Mouse (Mus musculus) intestine, postnatal 0 days (tissue): ENCODE data around the gene Snx30. TPM values are rescaled to one million over a fixed set of nuclear protein-coding genes. Genes with fewer than 3 reads are reported as not detected.

Experiments used
- ATAC-seq: fragments of 200-750 bp; cut with Nextera tagmentation; 2 replicates; pipeline ENCODE4 v1.8.0; 2017; ENCODE audit warnings: mild to moderate bottlenecking, moderate TSS enrichment, moderate library complexity
- H3K27ac ChIP-seq: fragments of 300-500 bp; sonication (generic); 2 replicates; pipeline ENCODE4 v1.5.1; 2014; ENCODE audit warnings: mild to moderate bottlenecking, low read depth, low read length, moderate library complexity
- H3K27me3 ChIP-seq: fragments of 300-500 bp; sonication (generic); replicated peaks from 2 replicates; pipeline ENCODE4 v1.6.1; 2014; ENCODE audit warnings: low read length, mixed read lengths; ENCODE audit not compliant: control insufficient read depth, insufficient read depth
- H3K36me3 ChIP-seq: fragments of 300-500 bp; sonication (generic); 2 replicates; pipeline ENCODE4 v1.6.1; 2014; ENCODE audit warnings: mild to moderate bottlenecking, moderate library complexity; ENCODE audit not compliant: control insufficient read depth, insufficient read depth
- H3K4me1 ChIP-seq: fragments of 300-500 bp; sonication (generic); replicated peaks from 2 replicates; pipeline ENCODE4 v1.6.1; 2014; ENCODE audit warnings: antibody characterized with exemption, low read length, mixed read lengths; ENCODE audit not compliant: control insufficient read depth, insufficient read depth
- H3K4me2 ChIP-seq: fragments of 300-500 bp; sonication (generic); replicated peaks from 2 replicates; pipeline ENCODE4 v1.6.1; 2014; ENCODE audit warnings: low read depth, mild to moderate bottlenecking, moderate library complexity
- H3K4me3 ChIP-seq: fragments of 300-500 bp; sonication (generic); 2 replicates; pipeline ENCODE4 v1.5.1; 2014; ENCODE audit warnings: low read depth, low read length
- H3K9ac ChIP-seq: fragments of 300-500 bp; sonication (generic); 2 replicates; pipeline ENCODE4 v1.6.1; 2014; ENCODE audit warnings: mild to moderate bottlenecking, low read depth, low read length
- H3K9me3 ChIP-seq: fragments of 300-500 bp; sonication (generic); 2 replicates; pipeline ENCODE4 v1.6.1; 2016; ENCODE audit warnings: mixed run types; ENCODE audit not compliant: control insufficient read depth
- CTCF ChIP-seq: sonication (generic); IDR thresholded peaks from 2 replicates; pipeline ENCODE4 v1.5.1; 2016; ENCODE audit warnings: low read depth, mild to moderate bottlenecking, control low read depth, antibody characterized with exemption, moderate library complexity
- WGBS: fragments of 180-500 bp; shearing (Covaris S2); extraction: QIAGEN DNeasy Blood & Tissue Kit; methylation state at CpG from one replicate; pipeline ENCODE4 v1.1.7; 2014; 5-methylcytosine and 5-hydroxymethylcytosine counted together
- polyA plus RNA-seq: library from polyadenylated mRNA; unstranded; fragments of >200 nt; fragmentation: Nextera tagmentation; extraction: Ambion mirVana; gene quantifications from 2 replicates; pipeline ENCODE4 v1.2.1, GENCODE M21; 2015

Snx30 gene
- polyA plus RNA-seq, 1 experiment from 2014 or later = 5.1 TPM

DNA sequence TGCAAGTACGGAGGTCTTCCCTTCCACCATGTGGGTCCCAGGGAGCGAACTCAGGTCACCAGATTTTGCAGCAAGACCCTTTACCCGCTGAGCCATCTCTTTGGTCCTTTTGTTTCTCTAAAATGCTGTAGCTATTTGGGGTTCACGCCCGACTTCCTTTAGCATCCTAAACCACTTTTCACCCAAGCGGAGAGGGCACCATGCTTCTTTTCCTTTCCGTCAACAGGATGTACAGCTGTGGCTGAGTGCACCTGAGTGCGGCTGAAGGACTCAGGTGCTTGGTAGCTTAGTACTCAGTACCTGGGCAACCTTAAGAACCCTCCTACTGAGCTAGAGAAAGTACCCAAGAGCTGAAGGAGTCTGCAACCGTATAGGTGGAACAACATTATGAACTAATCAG lies 119.4 kb downstream of the Snx30 start:
- Histone ChIP-seq H3K9ac (no peak overlapping the region), H3K4me2 (no peak overlapping the region), H3K4me3 (no peak overlapping the region), H3K27me3 (no peaks in the 10 kb centered on the region), H3K27ac (no peak overlapping the region), H3K9me3 (no peaks in the 10 kb centered on the region), H3K4me1 (no peaks in the 10 kb centered on the region), H3K36me3 (no peaks in the 10 kb centered on the region)
- 89% methylated on average over 9 of the region's 9 CpGs for WGBS
- no peak for TF ChIP-seq CTCF
- no peak for ATAC-seq

DNA sequence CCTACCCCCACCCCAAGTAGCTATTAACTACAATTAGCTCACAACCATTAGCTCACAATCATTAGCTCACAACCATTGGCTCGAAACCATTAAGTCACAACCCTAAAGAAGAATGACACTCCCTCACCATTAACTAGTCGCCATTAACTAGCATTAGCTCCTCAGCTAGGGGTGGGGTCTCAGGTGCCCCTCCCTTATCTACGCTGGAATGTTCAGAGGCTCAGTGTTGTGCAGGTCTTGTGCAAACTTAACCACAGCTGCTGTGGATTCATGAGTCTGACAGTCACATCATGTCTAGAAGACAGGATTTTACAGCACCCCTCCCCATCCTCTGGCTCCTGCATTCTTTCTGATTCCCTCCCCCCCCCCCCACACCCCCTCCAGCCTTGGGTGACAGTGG lies 122.0 kb downstream of the Snx30 start:
- Histone ChIP-seq H3K9me3 (no peaks in the 10 kb centered on the region), H3K27me3 (no peaks in the 10 kb centered on the region), H3K4me2 (no peak overlapping the region), H3K4me1 (no peaks in the 10 kb centered on the region), H3K27ac (no peak overlapping the region), H3K9ac (no peak overlapping the region), H3K36me3 (no peaks in the 10 kb centered on the region), H3K4me3 (no peak overlapping the region)
- no peak for TF ChIP-seq CTCF
- 69% methylated on average over 3 of the region's 3 CpGs for WGBS
- no peak for ATAC-seq

DNA sequence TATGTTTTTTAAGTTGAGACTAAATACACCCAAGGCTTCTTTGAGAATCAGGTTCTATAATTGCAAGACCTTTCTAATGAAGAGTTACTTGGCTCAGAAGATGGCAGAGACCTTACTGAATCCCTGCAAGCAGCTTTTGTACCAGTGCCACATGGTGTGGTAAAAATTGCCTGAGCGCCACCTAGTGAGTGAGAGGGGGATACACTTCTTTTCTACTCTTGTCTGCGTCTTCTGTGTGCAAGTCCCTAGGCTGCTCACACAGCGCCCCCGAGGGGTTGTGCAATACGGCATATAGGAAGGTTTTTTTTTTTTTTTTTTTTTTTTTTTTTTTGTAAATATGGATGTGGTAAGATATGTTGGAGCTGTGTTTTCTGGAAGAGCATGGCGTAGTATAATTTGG lies 122.7 kb downstream of the Snx30 start:
- Histone ChIP-seq H3K9ac (no peak overlapping the region), H3K4me1 (no peaks in the 10 kb centered on the region), H3K4me2 (no peak overlapping the region), H3K36me3 (no peaks in the 10 kb centered on the region), H3K9me3 (no peaks in the 10 kb centered on the region), H3K27me3 (no peaks in the 10 kb centered on the region), H3K27ac (no peak overlapping the region), H3K4me3 (no peak overlapping the region)
- WGBS = 15% methylated on average over 6 of the region's 6 CpGs
- peak; percentile 57; the same call in 1 of the 2 replicates for ATAC-seq
- peak; percentile 75 for TF ChIP-seq CTCF

DNA sequence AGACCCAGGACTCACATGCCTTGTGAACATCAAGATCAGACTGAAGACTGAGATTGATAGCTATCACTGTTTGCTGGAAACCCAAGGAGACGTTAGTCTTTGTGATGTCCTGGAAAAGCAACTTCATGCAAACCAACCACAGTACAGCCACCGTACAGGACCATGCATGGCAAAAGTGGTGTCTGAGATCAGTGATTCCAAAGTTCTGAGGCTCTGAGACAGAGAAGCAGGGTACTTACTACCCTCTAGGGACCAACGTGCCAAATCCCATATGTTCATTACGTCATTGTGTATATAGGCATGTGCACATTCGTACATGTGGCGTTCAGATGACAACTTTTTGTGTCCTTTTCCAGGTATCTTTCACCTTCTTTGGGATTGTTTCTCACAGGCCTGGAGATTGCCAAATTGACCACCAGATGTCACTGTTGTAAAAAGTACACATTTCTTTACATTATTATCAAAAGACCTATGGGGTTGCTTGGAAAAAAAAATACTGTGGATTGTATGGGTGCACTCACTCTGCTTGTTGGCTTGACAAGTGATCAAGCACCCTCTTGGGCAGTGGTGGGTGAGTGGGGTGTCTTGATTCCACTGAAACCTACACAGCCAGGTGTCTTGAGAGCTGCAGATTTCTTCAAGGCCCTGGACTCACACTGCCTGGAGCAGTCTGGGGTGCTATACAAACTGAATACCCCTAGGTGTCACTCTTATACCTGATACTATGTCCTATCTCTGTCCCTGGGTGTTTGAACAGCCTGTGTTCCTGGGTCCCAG lies 127.1 kb downstream of the Snx30 start:
- TF ChIP-seq CTCF = peak; percentile 54

DNA sequence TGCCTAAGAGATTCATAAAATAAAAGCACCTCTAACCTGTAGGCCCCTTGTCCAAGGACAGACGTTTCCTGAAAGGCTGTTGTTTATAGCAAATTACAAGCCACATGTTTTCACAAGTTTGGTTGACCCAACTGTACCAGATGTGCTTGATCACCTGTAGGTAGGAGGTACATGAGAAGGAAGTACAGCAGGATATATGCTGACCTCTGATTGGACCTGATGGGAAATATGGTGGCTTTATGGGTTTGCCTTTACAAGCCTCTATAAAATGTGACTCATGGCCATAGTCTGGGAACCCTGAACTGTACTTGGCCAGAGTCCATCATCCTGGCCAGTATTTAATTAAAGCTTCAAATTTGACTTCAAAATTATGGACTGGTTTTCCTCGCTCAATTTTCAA lies 131.9 kb downstream of the Snx30 start:
- peak; percentile 90 for ATAC-seq
- 51% methylated on average over 2 of the region's 2 CpGs for WGBS
- no peak overlapping the region for H3K4me3 ChIP-seq

More for the DNA sequence above, 127.1 kb downstream of the Snx30 start:
- no peak overlapping the region for H3K9ac ChIP-seq
- H3K27me3 ChIP-seq = no peaks in the 10 kb centered on the region
- no peak overlapping the region for H3K4me2 ChIP-seq
- H3K4me3 ChIP-seq = no peak overlapping the region
- no peaks in the 10 kb centered on the region for H3K4me1 ChIP-seq
- no peaks in the 10 kb centered on the region for H3K36me3 ChIP-seq
- peak; percentile 58 for ATAC-seq
- no peaks in the 10 kb centered on the region for H3K9me3 ChIP-seq
- 58% methylated on average over 6 of the region's 6 CpGs for WGBS
- no peak overlapping the region for H3K27ac ChIP-seq

More for the DNA sequence above, 131.9 kb downstream of the Snx30 start:
- Histone ChIP-seq H3K27me3 (no peaks in the 10 kb centered on the region), H3K27ac (no peak overlapping the region), H3K4me1 (no peaks in the 10 kb centered on the region), H3K36me3 (no peaks in the 10 kb centered on the region), H3K9ac (no peak overlapping the region), H3K4me2 (no peak overlapping the region), H3K9me3 (no peaks in the 10 kb centered on the region)
- TF ChIP-seq CTCF = no peak

Other genes with a start within 250 kb of the Snx30 start
- gene Hsdl2, start 224.3 kb upstream of the Snx30 start, polyA plus RNA-seq = 22.3 and 23.1 TPM in 2 replicates
- 6.6 and 6.9 TPM in 2 replicates for gene E130308A19Rik, start 179.6 kb upstream of the Snx30 start, polyA plus RNA-seq
- gene Inip, start 4.3 kb upstream of the Snx30 start, polyA plus RNA-seq = 16.7 and 17.0 TPM in 2 replicates
- gene Slc46a2, start 109.2 kb downstream of the Snx30 start, polyA plus RNA-seq = not detected in 2 replicates
- not detected in 2 replicates for gene Mup4, start 154.9 kb downstream of the Snx30 start, polyA plus RNA-seq
- not detected in 2 replicates for gene Mup6, start 158.5 kb downstream of the Snx30 start, polyA plus RNA-seq